Mouse (Mus musculus) urinary bladder, postnatal 0 days (tissue): ENCODE data around the gene Gm8094. TPM values are rescaled to one million over a fixed set of nuclear protein-coding genes. Genes with fewer than 3 reads are reported as not detected.

Experiments
- polyA plus RNA-seq: library from polyadenylated mRNA; unstranded; fragments of >200 nt; fragmentation: Nextera tagmentation; extraction: Ambion mirVana; gene quantifications from 2 replicates; pipeline ENCODE4 v1.2.1, GENCODE M21; 2015

Gm8094 gene
- not detected in 2 replicates for polyA plus RNA-seq

DNA sequence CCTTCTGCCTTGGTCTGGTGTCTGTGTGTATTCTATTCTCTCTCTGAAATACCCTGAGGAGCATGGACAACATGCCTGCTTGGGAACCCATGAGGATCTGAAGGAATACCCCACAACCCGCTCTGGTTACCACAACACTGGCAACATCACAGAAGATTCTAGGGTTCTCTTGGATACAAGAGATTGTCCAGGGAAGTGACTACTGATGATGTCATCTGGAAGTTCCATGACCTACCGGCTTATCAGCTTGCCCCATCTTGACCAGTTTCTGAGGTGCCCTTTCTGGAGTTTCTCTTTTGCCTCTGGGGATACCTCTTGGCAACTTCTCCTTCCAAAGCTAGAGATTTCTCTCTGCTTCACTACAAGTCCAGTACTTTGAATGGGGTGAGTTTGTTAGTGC is at the start of gene Gm8094:
Gm8094 (minus strand) TSS at position 101 of the 400 bp plus-strand sequence.

DNA sequence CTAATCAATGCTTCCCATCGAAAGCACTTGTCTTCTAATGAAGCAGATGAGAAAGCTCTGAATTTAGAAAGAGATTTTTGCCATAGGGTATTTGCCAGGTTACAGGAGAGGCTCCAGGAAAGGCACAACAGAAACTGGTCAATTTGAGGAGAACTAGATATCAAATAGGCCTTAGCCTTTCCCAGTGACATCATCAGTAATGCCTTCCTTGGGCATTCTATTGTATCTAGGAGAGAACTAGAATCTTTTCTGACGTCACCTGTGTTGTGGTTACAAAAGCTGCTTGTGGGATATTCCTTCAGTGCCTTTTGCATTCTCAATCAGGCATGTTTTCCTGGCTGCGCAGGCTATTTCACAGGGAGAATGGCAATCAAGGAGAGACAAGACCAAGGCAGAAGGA is 23.9 kb upstream of the Gm8094 start, which contains the start of gene Gm8104:
Gm8104 (plus strand) TSS at position 301 of the 400 bp plus-strand sequence.

Other genes starting within 250 kb of the Gm8094 start
- gene Gm21977, start 223.2 kb downstream of the Gm8094 start, polyA plus RNA-seq: not detected in 2 replicates
- not detected in 2 replicates for gene Gm8082, start 83.0 kb downstream of the Gm8094 start, polyA plus RNA-seq
- not detected in 2 replicates for gene Gm10376, start 61.0 kb downstream of the Gm8094 start, polyA plus RNA-seq
- gene Gm8104, start 24.0 kb upstream of the Gm8094 start, polyA plus RNA-seq: not detected in 2 replicates
- gene Gm7233, start 103.2 kb upstream of the Gm8094 start, polyA plus RNA-seq: not detected in 2 replicates
- not detected in 2 replicates for gene Gm8122, start 158.7 kb upstream of the Gm8094 start, polyA plus RNA-seq
- not detected in 2 replicates for gene Gm8126, start 182.0 kb upstream of the Gm8094 start, polyA plus RNA-seq
- not detected in 2 replicates for gene Gm9732, start 198.4 kb upstream of the Gm8094 start, polyA plus RNA-seq
- gene Gm8127, start 217.2 kb upstream of the Gm8094 start, polyA plus RNA-seq: not detected in 2 replicates